Mouse (Mus musculus) gastrocnemius, postnatal 36 days (tissue): ENCODE results near the gene A4gnt. TPM values are rescaled to one million over a fixed set of nuclear protein-coding genes. Genes with fewer than 3 reads are reported as not detected.
"Not testable (repeated sequence)": the region's sequence is repeated elsewhere in the genome, so short reads cannot be mapped to it uniquely, and the experiment has no call there.

Experiments used
- DNase-seq, 2 experiments: peaks; one replicate each; pipeline ENCODE4 v3.0.0; 2022
- intact Hi-C: fragments of 180-260 bp; cut with DNase I; formaldehyde crosslinking; loops from one replicate; pipeline ENCODE4 v1.15.1; 2025
- long read RNA-seq, 2 experiments: library from polyadenylated mRNA; stranded (forward); transcript quantifications; one replicate each; pipeline ENCODE4 v2.0.0; 2021
- total RNA-seq, 2 experiments: library from RNA; stranded (reverse); gene quantifications; 2 replicates each; pipeline ENCODE4 v1.2.3; 2021

The A4gnt gene
- total RNA-seq, result not detected
- long read RNA-seq, experiment 1, result 0 reads
- long read RNA-seq, experiment 2, result 0 reads

GRCm38 (mm10) chr9:99612202-99612601 lies at the start of gene A4gnt:
A4gnt (plus strand) TSS chr9:99612502.
- intact Hi-C loops, result no loop called here
- no peak for DNase-seq

- intact Hi-C loops, result no loop called here
Observed at GRCm38 (mm10) chr9:99563714-99564113, 48.6 kb upstream of the A4gnt start.

GRCm38 (mm10) chr9:99568023-99568346 lies 44.3 kb upstream of the A4gnt start:
- intact Hi-C loops, result no loop called here
- DNase-seq, result no peak

More at GRCm38 (mm10) chr9:99563714-99564113, 48.6 kb upstream of the A4gnt start:
- DNase-seq, result peak; percentile 29 to 36

GRCm38 (mm10) chr9:99568347-99569070 lies 43.8 kb upstream of the A4gnt start, which contains the start of gene Armc8:
Armc8 (minus strand) TSS chr9:99568899.
- intact Hi-C loops, result no loop called here
- peak; percentile 85 to 92 for DNase-seq

GRCm38 (mm10) chr9:99569071-99569397 lies 43.3 kb upstream of the A4gnt start:
- no peak for DNase-seq
- intact Hi-C loops, result no loop called here

- peak; percentile 82 to 91 for DNase-seq
- intact Hi-C loops, result no loop called here
Observed at GRCm38 (mm10) chr9:99575677-99576480, 36.4 kb upstream of the A4gnt start, which contains the start of gene Dbr1. Dbr1 (plus strand) TSS chr9:99575799.

GRCm38 (mm10) chr9:99580655-99581054 lies 31.6 kb upstream of the A4gnt start:
- intact Hi-C loops, result loop anchor here (5.0 kb wide), 1 partner anchor 118 kb away; no protein-coding TSS in a partner anchor

GRCm38 (mm10) chr9:99587505-99588202 lies 24.6 kb upstream of the A4gnt start:
- peak; percentile 31 to 40 for DNase-seq
- intact Hi-C loops, result no loop called here

More at GRCm38 (mm10) chr9:99580655-99581054, 31.6 kb upstream of the A4gnt start:
- no peak for DNase-seq

GRCm38 (mm10) chr9:99591144-99591543 lies 21.2 kb upstream of the A4gnt start:
- intact Hi-C loops, result loop anchor here (2.0 kb wide), 1 partner anchor 72 kb away; no protein-coding TSS in a partner anchor
- DNase-seq, result no peak

- intact Hi-C loops, DNase-seq: not testable (repeated sequence)
Observed at GRCm38 (mm10) chr9:99599127-99599526, 13.2 kb upstream of the A4gnt start.

GRCm38 (mm10) chr9:99603566-99603965 lies 8.7 kb upstream of the A4gnt start:
- no peak for DNase-seq
- intact Hi-C loops, result no loop called here

GRCm38 (mm10) chr9:99619688-99620087 lies 7.4 kb downstream of the A4gnt start:
- DNase-seq, result no peak
- intact Hi-C loops, result no loop called here

- DNase-seq, result no peak
- intact Hi-C loops, result no loop called here
Observed at GRCm38 (mm10) chr9:99620196-99620595, 7.9 kb downstream of the A4gnt start.

- DNase-seq, result no peak
- intact Hi-C loops, result no loop called here
Observed at GRCm38 (mm10) chr9:99622034-99622433, 9.7 kb downstream of the A4gnt start.

- intact Hi-C loops, result no loop called here
- no peak for DNase-seq
Observed at GRCm38 (mm10) chr9:99622966-99623365, 10.7 kb downstream of the A4gnt start.

GRCm38 (mm10) chr9:99624117-99624516 lies 11.8 kb downstream of the A4gnt start:
- no peak for DNase-seq
- intact Hi-C loops, result no loop called here

- DNase-seq, result no peak
- intact Hi-C loops, result no loop called here
Observed at GRCm38 (mm10) chr9:99628581-99628980, 16.3 kb downstream of the A4gnt start.

- peak; percentile 46 to 53 for DNase-seq
- intact Hi-C loops, result no loop called here
Observed at GRCm38 (mm10) chr9:99629281-99630011, 17.1 kb downstream of the A4gnt start, which contains the start of gene Dzip1l. Dzip1l (plus strand) TSS chr9:99629496.

- intact Hi-C loops, result no loop called here
- DNase-seq, result peak; percentile 9 to 25
Observed at GRCm38 (mm10) chr9:99630071-99630470, 17.8 kb downstream of the A4gnt start.

- intact Hi-C loops, result no loop called here
- no peak for DNase-seq
Observed at GRCm38 (mm10) chr9:99630528-99631125, 18.3 kb downstream of the A4gnt start.
